Mouse (Mus musculus) lung, postnatal 4 days (tissue): ENCODE measurements at regions not wholly inside any gene's neighbourhood (a gene's known extent, or its start where the extent isn't known, plus 50 kb on each side); places are given as distances from the start of the nearest gene placed in this dataset.

Experiments used
- DNase-seq, 2 experiments: peaks; one replicate each; pipeline ENCODE4 v3.0.0; 2021

GRCm38 (mm10) chr10:117431850-117432249, 52.0 kb upstream of the Cpsf6 start:
- DNase-seq = no peak

GRCm38 (mm10) chr10:117431086-117431619, 51.3 kb upstream of the Cpsf6 start:
- DNase-seq = no peak

GRCm38 (mm10) chr10:117430224-117430884, 50.5 kb upstream of the Cpsf6 start:
- DNase-seq = no peak

GRCm38 (mm10) chr10:117429459-117430183, 49.8 kb upstream of the Cpsf6 start:
- no peak for DNase-seq
